Mouse (Mus musculus) kidney, adult 2 months (tissue): ENCODE data around the gene Gm5269.

Experiments used
- CTCF ChIP-seq: fragments of 200-500 bp; conservative IDR thresholded peaks from 2 replicates; pipeline ENCODE4 v1.5.1; 2011; ENCODE audit warnings: low read depth, mild to moderate bottlenecking, control low read depth, low read length, moderate library complexity, mixed read lengths; ENCODE audit not compliant: insufficient read depth, insufficient read length
- POLR2A ChIP-seq: fragments of 200-500 bp; IDR thresholded peaks from one replicate; pipeline ENCODE4 v1.6.1; 2011; ENCODE audit warnings: low read depth, low read length, control low read depth

DNA sequence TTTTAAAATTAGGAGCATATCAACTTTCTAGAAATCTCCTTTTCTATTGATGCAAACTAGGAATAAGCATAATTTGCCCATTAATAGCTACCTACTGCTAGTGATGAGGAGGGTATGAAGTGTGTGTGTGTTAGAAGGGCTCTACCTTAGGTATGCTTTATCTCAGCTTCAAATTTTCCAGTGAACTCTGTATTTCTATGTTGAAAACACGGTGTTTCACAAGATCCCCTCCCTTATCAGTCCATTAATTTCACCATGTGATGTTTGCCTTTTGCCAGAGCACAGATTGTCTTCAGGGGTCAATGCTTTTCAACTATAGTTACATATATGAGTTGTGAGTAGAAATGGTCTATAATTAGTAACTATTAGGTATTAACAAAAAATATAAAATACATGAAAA is 8.0 kb upstream of the Gm5269 start:
- TF ChIP-seq POLR2A (no peak), CTCF (no peak)
